Mouse (Mus musculus) left cerebral cortex, adult 11 months (tissue): ENCODE data around the gene Tbck.

Source experiments
- DNase-seq: peaks from one replicate; pipeline ENCODE4 v3.0.0; 2022; ENCODE audit warnings: low spot score

Gene Tbck

DNA sequence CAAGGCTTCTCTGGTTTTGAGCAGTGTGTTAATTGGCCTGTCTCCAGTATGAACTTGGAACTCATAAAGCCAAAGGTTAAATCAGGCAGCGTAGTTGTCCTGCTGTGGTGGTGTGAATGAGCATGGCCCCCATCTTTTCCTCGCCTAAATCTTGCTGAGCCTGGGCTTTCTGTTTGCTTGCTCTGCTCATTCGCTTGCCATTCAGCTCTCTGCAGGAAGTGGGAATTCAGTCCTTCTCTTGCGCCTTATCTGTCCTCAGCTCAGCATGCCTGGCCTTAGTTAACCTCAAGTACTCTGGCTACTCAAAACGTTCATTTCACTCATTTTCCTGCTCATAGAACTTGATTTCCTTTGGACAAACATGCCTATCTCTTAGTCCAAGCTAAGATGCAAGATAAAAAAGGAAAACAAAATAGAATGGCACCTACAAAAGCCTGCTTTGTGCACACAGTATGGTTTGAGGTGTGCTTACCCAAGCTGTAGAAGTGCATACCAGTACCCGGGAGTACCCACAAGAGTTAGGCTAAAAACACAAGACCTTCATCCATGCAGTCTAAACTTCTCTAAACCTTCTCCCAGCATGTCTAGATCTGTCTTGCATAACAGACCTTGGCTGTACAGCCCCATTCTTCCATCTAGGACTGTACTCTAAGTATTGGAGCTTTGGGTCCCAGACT, 151.3 kb downstream of the Tbck start:
- no peak for DNase-seq

DNA sequence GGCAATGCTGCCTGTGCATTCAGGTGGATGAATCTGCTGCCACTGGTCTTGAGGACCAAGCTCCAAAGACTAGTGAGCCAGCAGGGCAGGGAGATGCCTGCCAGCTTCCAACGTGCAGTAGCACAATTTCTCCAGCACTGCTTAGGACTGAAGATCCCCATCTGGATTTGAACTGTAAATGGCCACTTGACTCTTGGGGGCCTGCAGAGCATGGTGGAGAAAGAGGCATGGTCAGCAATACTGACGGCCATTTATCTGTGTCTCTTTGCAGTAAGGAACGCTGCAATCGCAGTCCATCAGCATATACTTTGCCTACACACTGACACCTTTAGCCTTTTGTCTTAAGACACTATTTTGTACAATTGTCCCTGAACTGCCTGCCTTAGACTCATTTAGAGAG, 153.2 kb downstream of the Tbck start:
- no peak for DNase-seq

DNA sequence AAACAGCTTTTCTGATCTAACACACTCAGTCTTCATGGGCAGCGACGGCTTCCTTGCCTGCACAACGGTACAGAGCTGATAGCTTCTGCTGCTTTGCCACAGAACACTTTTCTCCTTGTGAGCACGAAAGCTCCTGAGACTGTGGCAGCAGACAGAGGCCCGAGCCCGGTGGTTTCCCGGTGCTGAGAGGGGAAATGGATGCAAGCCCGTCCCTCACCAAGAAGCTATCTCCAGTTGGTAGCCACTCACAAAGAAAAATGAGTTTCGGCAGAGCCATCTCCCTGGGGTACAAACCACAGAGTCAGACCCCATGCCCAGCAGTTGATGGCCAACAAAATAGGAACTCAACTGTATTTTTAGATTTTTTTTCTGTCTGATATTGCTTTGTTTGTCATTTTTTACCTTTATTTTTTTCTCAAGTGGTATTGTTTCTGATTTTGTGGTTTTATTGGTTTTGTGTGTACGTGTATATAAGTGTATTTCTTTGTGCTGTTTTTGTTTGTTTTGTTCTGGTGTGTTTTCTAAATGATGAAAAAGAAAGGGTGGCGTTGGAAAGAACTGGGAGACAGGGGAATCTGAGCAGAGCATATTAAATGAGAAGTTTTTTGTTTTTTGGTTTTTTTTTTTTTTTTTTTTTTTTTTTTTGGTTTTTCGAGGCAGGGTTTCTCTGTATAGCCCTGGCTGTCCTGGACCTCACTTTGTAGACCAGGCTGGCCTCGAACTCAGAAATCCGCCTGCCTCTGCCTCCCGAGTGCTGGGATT, 154.9 kb downstream of the Tbck start:
- no peak for DNase-seq

DNA sequence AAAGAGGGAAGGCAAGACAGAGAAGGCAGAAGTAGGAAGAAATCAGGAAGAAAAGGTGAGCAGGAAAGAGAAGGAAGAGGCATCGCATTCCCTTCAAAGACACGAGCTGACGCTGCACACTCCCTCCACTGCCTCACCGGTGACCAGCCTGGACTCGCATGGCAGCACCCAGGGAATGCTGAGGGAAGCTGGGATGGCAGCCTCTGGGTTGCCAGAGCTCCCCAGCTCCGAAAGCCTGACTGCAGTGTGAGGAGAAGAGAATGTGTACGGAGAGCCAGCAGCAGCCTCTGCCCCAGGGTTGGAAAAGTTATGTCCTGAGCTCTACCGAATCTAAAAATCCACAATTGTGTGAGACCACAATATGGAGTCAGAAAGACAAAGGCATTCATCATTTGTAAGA, 155.6 kb downstream of the Tbck start:
- DNase-seq: no peak

DNA sequence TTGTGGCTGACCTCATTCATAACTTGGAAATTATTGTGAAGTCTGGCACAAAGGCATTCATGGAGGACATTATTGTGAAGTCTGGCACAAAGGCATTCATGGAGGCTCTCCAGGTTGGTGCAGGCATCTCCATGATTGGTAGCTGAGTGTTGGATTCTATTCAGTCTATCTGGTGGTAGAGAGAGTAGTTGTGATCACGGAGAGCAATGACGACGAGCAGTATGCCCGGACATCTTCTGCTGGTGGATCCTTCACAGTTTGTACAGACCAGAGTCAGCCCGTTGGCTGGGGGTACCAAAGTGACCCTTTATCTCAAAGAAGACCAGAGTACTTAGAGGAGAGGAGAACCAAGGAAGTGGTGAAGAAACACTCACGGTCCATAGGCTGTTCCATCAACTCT, 158.7 kb downstream of the Tbck start:
- no peak for DNase-seq

DNA sequence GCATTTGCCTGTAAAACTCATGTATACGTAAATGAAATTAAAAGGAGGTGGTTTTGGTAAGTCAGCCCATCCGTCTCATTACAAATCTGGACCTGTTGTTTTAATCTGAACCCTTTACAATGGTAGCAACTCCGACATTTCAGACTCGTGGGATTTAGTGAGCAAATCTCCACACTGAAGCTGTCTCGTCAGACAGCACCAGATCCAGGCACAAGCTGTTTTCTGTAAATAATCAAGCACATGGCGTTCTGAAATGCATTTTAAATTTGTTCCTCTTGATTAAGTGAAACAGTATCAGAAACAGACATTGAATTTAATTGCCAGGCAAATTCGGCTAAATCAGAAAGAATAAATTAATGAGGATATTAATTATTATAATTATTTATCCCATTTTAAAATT, 165.7 kb downstream of the Tbck start:
- DNase-seq: no peak

DNA sequence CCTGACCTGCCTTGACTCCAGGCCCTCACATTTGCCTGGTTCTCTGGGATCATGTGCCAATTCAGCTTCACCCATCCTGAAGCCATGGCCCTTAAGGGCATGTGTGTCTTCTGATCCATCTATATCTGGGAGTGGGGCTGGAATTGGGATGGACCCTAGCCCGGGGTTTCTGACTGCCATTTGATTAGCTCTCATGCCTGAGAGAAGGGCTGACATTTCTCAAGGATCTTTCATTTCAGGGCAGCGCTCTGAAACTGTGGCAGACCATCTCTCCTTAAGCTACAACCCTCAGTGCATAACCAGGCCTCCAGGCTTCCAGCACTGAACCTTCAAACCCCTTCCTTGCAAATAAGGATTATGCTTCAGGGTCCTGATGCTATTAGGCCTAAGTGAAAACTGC, 166.5 kb downstream of the Tbck start:
- DNase-seq: no peak

DNA sequence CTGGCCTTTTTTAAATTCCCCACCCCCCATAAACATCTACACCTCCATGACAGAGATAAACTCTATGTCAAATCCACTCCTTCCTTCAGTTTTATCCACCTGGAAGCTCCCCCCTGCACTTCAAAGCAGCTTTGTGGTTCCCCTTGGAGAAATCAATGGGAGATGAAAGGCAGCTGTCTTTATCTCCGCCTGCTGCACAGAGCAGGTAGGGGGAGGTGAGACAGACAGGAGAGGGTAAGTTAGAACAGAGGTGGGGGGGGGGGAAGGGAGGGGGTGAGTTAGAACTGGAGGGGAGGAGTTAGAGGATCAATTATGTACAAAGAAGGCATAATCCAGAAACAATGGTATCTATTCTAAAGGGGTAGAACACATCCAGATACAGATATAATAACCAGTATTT, 167.5 kb downstream of the Tbck start:
- DNase-seq: no peak

DNA sequence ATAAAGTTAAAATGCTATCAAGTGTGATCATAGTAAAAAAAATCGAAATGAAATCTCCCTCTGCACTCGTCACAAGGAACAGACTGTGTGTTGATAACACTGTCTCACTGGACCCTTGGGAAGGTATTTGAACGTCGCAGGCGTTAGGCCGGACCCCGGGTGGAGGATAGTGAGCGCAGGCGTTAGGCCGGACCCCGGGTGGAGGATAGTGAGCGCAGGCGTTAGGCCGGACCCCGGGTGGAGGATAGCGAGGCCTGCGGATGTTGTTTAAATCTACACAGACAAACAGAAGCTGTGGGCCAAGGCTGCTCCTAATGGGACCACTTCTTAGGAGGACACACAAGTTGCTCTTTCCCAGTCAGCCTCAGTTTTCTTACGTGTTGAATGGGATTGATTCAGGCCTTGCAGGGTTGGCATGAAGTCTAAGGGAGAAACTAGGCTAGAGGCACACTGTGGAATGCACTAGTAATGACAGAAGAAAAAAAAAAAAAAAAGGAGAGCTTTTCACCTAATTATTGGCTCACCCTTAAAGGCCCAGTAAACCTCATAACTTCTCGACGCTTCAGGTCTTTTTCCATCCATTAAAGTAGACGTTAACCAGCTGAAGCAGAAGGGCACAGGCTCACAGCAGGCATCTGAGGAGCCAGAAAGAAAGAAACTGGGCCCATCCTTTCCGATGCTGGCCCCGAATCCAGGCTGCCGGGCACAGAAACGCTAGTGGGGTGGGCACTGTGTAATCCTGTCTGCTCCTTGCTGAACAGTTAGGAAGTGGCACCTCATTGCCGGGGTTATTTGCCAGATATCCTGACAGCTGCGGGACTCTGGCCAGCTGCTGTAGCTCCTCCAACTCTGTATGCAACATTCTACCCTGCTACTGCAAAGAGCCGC, 168.1 kb downstream of the Tbck start:
- no peak for DNase-seq

DNA sequence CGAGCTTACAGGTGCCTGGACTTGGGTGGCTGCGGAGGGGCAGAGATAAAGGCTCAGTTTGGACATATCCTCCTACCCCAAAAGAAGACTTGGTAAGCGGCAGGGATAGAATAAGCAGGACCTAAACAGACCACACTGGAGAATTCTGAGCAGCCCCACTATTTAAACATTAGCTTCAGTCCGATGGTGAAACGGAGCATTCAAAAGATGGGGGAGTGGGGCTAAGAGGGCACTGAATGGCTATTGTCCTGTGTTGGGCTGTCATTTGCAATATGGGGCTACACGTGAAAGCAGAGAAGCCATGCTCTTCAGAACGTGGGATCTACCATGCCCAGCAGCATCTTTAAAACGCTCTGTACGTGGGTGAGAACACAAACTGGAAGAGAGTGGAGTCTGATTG, 170.3 kb downstream of the Tbck start:
- DNase-seq: no peak

DNA sequence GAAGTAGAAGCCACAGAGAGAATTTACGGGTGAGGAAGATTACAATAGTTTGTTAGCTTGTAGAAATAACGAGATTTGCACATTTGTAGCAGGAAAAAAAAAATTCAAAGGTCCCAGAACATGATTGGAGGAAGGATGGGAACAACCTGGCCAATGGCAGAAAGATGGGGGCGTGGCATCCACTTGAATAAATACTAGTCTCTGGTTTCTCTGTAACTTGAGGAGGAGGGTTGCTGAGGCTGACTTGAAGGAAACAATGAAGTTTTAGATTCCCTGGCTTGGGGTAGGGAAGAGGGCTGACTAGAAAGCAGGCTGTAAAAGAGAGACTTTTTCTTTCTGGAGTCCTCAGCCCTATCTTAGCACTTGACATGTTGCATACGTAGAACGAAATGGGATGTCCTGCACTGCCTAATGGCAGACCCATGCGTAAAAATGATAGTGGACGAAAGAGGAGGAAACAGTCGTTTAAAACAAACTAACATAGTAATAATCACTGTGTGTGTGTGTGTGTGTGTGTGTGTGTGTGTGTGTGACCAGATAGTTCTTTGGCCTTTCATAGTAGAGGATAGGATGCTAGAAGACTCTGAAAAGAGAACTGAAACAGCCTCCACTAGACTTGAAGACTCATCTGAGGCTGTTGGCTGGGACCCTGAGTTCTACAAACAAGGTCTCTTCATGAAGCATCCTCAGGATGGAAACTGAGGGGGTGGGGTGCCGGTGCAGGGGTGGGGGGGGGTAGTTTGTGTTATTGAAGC, 171.7 kb downstream of the Tbck start:
- DNase-seq: no peak

DNA sequence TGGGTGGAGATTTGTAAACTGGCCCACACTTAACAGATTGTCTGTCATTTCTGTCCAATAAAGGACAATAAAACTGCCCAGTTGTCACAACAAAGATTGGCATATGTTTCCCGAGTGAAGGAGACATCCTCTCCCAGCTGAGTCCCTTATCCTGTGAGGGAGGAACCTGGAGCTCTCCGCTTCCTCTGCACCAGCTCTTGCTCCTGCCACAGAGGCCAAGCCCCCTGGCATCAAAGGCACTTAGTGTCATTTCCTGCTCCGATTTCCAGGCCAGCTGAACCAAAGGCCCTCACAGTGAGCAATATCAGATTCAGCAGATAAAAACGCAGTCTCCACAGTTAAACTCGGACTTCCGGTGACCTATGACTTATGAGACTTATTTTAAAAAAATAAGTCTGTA, 172.7 kb downstream of the Tbck start:
- DNase-seq: no peak

DNA sequence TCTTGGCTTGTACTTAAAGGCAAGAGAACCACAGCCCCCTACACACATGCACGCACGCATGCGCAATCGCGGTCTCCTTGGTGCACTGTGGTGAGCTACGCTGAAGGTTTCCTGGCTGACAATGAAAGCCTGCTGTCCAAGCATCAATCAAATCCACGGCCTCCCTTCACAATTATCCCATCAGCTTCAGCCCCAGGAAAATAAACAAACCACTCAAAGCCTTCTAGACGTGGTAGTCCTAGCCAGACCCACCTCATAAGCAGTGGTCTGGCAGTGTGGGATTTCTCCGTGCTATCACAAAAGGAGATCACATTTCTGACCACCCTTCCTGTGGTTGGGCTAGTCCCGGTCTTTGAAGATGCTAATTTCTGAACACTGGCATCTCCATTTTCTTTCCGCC, 174.9 kb downstream of the Tbck start:
- no peak for DNase-seq

DNA sequence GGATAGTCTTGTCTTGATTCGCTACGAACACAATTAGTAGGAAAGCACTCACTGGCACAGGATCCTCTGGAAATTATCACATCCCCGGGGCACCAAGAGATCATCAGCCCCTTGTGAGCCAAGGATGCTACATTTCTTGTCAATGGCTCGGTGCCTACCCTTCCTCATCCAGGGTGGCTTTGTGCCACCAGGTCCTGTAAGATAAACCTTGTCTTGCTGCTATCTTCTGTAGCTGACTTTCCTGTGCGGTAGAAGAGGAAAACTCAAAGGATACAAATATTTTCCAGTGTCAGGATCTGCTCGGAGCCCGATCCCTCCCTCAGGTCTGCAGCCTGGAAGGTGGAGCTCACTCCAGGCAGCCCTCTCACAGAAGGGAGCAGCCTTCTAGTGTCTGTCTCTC, 175.6 kb downstream of the Tbck start:
- DNase-seq: no peak

DNA sequence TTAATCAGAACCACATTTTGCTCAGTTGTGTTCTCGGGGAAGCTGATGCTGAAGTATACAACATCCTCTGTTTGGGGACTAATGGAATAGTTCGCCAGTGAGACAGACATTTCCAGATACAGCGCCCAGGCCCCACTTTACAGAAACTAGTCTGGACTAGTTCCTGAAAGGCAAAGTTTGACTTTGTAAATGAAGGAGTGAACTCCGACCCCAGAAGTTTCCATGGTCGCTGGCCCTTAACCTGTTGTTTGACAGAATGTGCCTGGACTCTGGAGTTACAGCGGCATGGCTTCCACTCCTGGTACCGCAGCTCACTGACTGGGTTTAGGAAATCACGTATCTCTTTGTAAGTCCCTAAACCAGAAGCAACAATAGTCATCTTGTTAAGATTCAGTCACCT, 176.9 kb downstream of the Tbck start:
- DNase-seq: no peak

DNA sequence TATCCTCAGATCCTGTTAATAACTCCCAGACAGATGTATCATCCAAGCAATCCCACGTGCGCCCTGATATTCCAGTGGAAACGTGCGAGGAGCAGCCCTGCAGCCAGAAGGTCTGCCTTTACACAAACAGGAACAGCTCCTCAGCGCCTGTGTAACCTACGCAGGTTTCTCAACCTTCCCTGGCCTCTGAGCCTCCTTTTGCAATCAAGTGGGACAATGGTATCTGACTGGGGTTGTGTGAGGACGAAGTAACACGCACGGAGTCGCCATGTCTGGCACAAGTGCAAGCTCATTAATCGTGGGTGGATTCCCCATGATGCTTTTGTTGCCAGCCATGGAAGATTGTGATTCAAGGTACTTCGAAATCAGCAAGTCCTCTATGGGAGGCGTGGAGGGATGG, 179.9 kb downstream of the Tbck start:
- no peak for DNase-seq

DNA sequence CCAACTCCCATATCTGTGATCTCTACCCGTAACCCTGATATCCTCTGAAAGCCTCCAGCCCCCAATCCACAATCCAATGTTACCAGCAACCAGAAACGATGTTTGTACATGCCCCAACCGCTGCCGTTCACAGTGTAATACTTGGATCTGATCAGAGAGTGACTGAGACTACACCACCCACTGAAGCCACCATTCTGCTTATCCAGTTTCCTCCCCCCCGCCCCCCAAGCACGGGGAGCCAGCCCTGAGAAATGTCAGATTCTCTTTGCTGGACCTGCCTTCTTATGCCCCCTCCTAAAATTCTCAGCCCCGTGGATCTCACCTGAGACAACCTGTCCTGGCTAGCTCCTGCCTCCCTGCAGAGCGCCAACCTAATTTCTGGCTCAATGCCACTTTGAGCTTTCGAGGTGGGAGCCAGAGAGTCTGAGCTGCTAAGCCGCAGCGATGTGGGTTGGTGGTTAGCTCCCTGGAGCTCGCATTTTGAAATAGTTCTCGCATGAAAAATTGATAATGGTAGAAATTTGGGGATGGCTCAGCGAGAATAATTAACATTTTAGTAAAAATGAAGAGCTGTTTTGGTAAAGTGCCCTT, 180.5 kb downstream of the Tbck start:
- DNase-seq: no peak

DNA sequence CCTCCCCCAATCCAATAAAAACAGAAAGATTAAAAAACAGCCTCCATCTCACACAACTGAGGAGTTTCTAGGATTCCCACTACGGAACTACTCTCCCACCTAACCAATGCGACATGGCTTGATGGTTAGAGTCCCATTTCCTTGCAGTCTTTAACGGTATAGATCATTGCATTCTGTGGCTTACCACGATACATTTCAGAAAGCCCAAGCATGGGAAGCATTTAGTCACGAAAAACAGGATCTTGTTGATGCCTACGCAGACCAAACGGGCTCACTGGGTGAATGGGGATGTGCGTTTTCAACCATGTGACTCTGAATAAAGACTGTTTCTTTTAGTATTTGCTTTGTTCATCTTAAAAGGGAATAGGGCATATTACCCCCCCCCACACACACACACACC, 181.0 kb downstream of the Tbck start:
- no peak for DNase-seq

DNA sequence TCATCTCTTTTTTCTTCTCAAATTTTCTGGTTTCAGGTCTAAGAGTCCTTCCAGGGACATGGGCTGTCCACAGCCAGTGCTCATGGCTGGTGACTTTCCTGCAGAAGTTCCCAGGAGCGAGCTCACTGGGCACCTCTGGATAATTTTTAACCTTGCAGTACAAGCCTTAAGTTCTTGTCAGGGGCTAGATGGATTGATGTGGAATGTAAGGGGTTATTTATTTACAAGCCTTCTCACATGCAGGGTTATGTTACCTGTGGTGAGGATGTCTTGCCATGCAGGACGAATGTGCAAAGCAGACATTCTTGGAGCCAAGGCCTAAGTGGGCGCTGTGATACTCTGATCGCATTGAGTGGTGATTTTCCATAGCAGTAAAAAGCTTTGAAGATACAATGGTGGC, 181.7 kb downstream of the Tbck start:
- no peak for DNase-seq

DNA sequence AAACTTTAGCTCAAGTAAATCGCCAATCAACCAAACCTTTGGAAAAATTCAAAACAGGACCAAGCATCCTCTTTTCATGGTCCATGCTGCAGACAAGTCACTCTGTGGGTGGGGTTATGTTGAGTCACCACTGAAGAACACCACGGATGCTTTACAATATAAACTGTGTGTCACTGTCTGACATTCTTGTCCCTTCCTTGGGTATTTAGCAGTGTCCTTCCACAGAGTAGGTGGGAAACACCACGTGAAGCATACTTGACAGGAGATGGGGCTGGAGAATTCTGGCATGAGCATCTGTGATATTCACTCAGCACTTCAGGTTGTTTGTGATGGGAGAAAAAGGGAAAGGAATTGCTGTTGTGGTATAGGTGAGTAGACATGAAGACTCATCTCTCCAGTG, 183.0 kb downstream of the Tbck start:
- no peak for DNase-seq

DNA sequence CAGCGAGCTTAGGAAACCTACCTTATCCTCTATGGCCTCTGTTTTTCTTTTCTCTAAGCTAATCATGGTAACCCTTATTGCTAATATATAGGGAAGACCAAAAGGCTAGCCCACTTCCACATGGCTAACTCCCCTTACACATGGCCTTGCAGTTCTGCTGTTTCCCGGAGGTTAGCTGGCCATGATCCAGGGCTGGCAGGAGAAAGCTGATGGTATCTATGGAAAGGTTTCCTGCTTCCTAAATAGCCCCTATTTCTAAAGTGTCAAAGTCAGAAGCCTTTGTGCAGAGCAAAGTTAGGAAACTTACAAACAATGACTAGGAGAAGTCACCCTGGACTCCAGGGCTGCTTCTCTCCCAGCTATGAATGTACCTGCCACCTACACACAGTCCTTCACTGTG, 184.9 kb downstream of the Tbck start:
- DNase-seq: no peak

DNA sequence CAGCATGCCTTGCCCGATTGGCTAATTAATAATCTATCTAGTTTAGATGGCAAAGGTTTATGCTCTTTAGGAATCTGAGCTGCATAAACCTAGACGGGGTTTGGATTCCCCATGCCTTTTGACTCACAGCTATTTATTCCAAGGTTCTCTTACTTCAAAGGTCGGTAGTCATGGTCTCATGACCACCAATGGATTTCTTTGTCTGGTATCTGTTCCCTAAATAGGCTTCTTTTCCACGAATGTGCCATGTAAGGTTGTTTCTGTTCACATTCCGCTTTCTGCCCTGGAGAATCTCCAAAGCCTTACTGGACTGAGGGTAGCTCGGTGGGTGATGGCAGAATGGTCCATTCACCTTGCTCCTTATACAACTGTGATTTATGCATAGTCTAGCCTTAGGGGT, 186.1 kb downstream of the Tbck start:
- peak; percentile 7 for DNase-seq
